Mouse (Mus musculus) liver, adult 2 months (tissue): ENCODE data around the gene Pygm. TPM values are rescaled to one million over a fixed set of nuclear protein-coding genes. Genes with fewer than 3 reads are reported as not detected.

Experiments
- DNase-seq: peaks from one replicate; pipeline ENCODE4 v3.0.0-alpha.2; 2011; ENCODE audit warnings: low read depth, low spot score; ENCODE audit errors: extremely low read depth
- H3K27ac ChIP-seq: fragments of 200-500 bp; replicated peaks from 2 replicates; pipeline ENCODE4 v1.5.1; 2012; ENCODE audit warnings: low read depth, mild to moderate bottlenecking, control low read depth, inconsistent platforms, low read length; ENCODE audit not compliant: insufficient read depth
- H3K27me3 ChIP-seq: fragments of 200-500 bp; 2 replicates; pipeline ENCODE4 v1.6.1; 2012; ENCODE audit warnings: mild to moderate bottlenecking, moderate library complexity, low read length, inconsistent platforms; ENCODE audit not compliant: control insufficient read depth, insufficient read depth
- H3K36me3 ChIP-seq: fragments of 200-500 bp; 2 replicates; pipeline ENCODE4 v1.6.1; 2012; ENCODE audit warnings: low read length, inconsistent platforms; ENCODE audit not compliant: control insufficient read depth, insufficient read depth
- H3K4me1 ChIP-seq: fragments of 200-500 bp; 2 replicates; pipeline ENCODE4 v1.6.1; 2011; ENCODE audit warnings: low read length; ENCODE audit not compliant: control insufficient read depth, insufficient read depth
- H3K4me3 ChIP-seq: fragments of 200-500 bp; 2 replicates; pipeline ENCODE4 v1.5.1; 2011; ENCODE audit warnings: low read depth, mild to moderate bottlenecking, control low read depth, low read length, moderate library complexity; ENCODE audit not compliant: insufficient read depth
- H3K79me2 ChIP-seq: fragments of 200-500 bp; 2 replicates; pipeline ENCODE4 v1.6.1; 2012; ENCODE audit warnings: inconsistent platforms, mild to moderate bottlenecking, low read length, moderate library complexity; ENCODE audit not compliant: control insufficient read depth, insufficient read depth
- H3K9ac ChIP-seq: fragments of 200-500 bp; 2 replicates; pipeline ENCODE4 v1.6.1; 2012; ENCODE audit warnings: low read depth, mild to moderate bottlenecking, control low read depth, inconsistent platforms, low read length
- CTCF ChIP-seq: fragments of 200-500 bp; IDR thresholded peaks from 2 replicates; pipeline ENCODE4 v1.5.1; 2011; ENCODE audit warnings: low read depth, low read length, control low read depth
- POLR2A ChIP-seq: fragments of 200-500 bp; IDR thresholded peaks from 2 replicates; pipeline ENCODE4 v1.6.1; 2011; ENCODE audit warnings: low read length, control low read depth; ENCODE audit not compliant: insufficient read depth; ENCODE audit errors: extremely low read depth
- WGBS: fragments of 180-500 bp; shearing (Covaris S2); methylation state at CpG from one replicate; pipeline ENCODE4 v1.1.7; 2018; 5-methylcytosine and 5-hydroxymethylcytosine counted together
- polyA plus RNA-seq: library from polyadenylated mRNA; depleted of rRNA; stranded (reverse); fragments of >200 nt; gene quantifications from 2 replicates; pipeline ENCODE4 v1.2.3, GENCODE M21; 2012
- total RNA-seq: library from RNA; depleted of rRNA; stranded (reverse); fragments of >200 nt; gene quantifications from 2 replicates; pipeline ENCODE4 v1.2.3, GENCODE M21; 2014

Pygm gene
- total and polyA plus RNA-seq, 2 experiments = 1.6 to 2.3 TPM

GRCm38 (mm10) chr19:6423241-6423640 is 39.0 kb downstream of the Pygm start:
- 83% methylated on average over 16 of the region's 16 CpGs for WGBS
- Histone ChIP-seq H3K4me1 (no peaks in the 10 kb centered on the region; the same call in 1 of the 2 replicates), H3K27ac (no peak overlapping the region), H3K79me2 (no peaks in the 10 kb centered on the region), H3K36me3 (no peaks in the 10 kb centered on the region), H3K9ac (no peak overlapping the region), H3K4me3 (no peak overlapping the region), H3K27me3 (peaks cover 18% of the 10 kb centered on the region; the same call in 1 of the 2 replicates)
- TF ChIP-seq POLR2A (no peak), CTCF (no peak)
- DNase-seq = no peak

- Histone ChIP-seq H3K4me1 (no peaks in the 10 kb centered on the region; the same call in 1 of the 2 replicates), H3K9ac (no peak overlapping the region), H3K36me3 (no peaks in the 10 kb centered on the region), H3K27ac (no peak overlapping the region), H3K27me3 (peaks cover 23% of the 10 kb centered on the region), H3K4me3 (no peak overlapping the region), H3K79me2 (no peaks in the 10 kb centered on the region)
- TF ChIP-seq CTCF (no peak), POLR2A (no peak)
- no peak for DNase-seq
- WGBS = 63% methylated on average over 8 of the region's 8 CpGs
Measured at GRCm38 (mm10) chr19:6424137-6424881, 40.1 kb downstream of the Pygm start.

- H3K4me1 ChIP-seq = no peaks in the 10 kb centered on the region; the same call in 1 of the 2 replicates
- no peak overlapping the region for H3K4me3 ChIP-seq
- TF ChIP-seq CTCF = no peak
- H3K9ac ChIP-seq = no peak overlapping the region
- no peaks in the 10 kb centered on the region for H3K79me2 ChIP-seq
- WGBS = 61% methylated on average over 5 of the region's 5 CpGs
- H3K27ac ChIP-seq = no peak overlapping the region
- H3K27me3 ChIP-seq = peaks cover 23% of the 10 kb centered on the region
- DNase-seq = no peak
- H3K36me3 ChIP-seq = no peaks in the 10 kb centered on the region
Measured at GRCm38 (mm10) chr19:6425595-6425994, 41.4 kb downstream of the Pygm start.

GRCm38 (mm10) chr19:6426703-6427500 is 42.7 kb downstream of the Pygm start:
- 25% methylated on average over 13 of the region's 13 CpGs for WGBS
- Histone ChIP-seq H3K36me3 (no peaks in the 10 kb centered on the region), H3K4me3 (no peak overlapping the region), H3K9ac (no peak overlapping the region), H3K79me2 (no peaks in the 10 kb centered on the region), H3K4me1 (no peaks in the 10 kb centered on the region; the same call in 1 of the 2 replicates), H3K27me3 (peaks cover 25% of the 10 kb centered on the region), H3K27ac (no peak overlapping the region)
- TF ChIP-seq POLR2A (no peak), CTCF (no peak)
- DNase-seq = no peak

GRCm38 (mm10) chr19:6427653-6428434 is 43.6 kb downstream of the Pygm start:
- Histone ChIP-seq H3K9ac (no peak overlapping the region), H3K79me2 (no peaks in the 10 kb centered on the region), H3K27ac (no peak overlapping the region), H3K27me3 (peaks cover 25% of the 10 kb centered on the region), H3K4me3 (no peak overlapping the region), H3K36me3 (no peaks in the 10 kb centered on the region), H3K4me1 (no peaks in the 10 kb centered on the region; the same call in 1 of the 2 replicates)
- DNase-seq = no peak
- TF ChIP-seq POLR2A = no peak
- TF ChIP-seq CTCF = no peak
- 3% methylated on average over 94 of the region's 94 CpGs for WGBS
